Mouse (Mus musculus): Measurements from ENCODE around the gene Tpst2.

DNA sequence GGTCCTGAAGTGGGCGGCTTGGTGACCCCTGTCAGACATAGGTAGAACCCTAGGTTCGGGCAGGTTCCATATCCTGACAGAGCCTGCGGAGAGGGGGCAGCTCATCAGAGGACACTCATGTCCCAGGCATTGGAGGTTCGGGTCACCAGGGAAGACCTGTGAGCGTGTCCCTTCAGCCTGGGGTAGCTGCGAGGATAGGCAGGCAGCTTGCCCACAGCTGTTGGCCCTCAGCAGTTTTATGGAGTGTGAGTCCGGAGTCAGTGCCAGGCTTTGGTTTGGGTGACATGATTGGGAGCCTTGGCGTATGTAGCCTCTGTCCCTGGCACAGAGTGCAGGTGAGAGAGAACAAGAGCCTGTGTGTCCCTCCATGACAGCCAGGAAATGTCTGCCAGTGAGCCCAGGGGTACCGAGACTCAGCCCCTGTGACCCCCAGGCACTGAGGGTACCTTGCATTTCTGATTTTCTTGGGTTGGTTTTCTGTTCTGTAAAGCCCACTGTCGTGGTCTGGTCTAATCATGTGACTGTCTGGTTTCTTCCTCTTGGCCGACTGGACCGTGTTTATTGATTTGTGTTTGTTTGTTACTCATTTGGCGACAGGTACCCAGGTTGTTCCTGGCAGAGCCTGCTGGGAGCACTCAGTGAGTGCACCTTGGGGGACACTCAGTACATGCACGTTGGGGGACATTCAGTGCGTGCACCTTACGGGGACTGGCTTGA, 13.5 kb downstream of the Tpst2 start:
- TF ChIP-seq GATA1 (IDR thresholded peaks at IDR 0.05; ENCODE audit: low read length), result no peak
- no peak for TF ChIP-seq TAL1 (IDR thresholded peaks at IDR 0.05; ENCODE audit: low read length)

All from erythroblast, embryonic 14.5 days (primary cell).